Mouse (Mus musculus) heart, embryonic 12.5 days (tissue): ENCODE data around the gene Hist1h2ap. TPM values are rescaled to one million over a fixed set of nuclear protein-coding genes. Genes with fewer than 3 reads are reported as not detected.

Experiments
- microRNA-seq: library from miRNA; unstranded; fragments of <30 nt; microRNA quantifications from one replicate; pipeline ENCODE4, GENCODE M21; 2017
- polyA plus RNA-seq: library from polyadenylated mRNA; unstranded; fragments of >200 nt; fragmentation: Nextera tagmentation; extraction: Ambion mirVana; gene quantifications from 2 replicates; pipeline ENCODE4 v1.2.1, GENCODE M21; 2016

Gene Hist1h2ap
- polyA plus RNA-seq, 1 experiment from 2014 or later, result 2,141 TPM

Small RNA genes within 50 kb of the gene (microRNA-seq; reads per million reads assigned to microRNA genes)
- not detected for gene Gm19658
- gene Gm44346, result not detected
- gene Gm44466, result not detected

Other genes starting within 250 kb of the Hist1h2ap start
- not detected in 2 replicates for gene Olfr1362, start 219.5 kb downstream of the Hist1h2ap start, polyA plus RNA-seq
- gene Olfr11, start 191.0 kb downstream of the Hist1h2ap start, polyA plus RNA-seq, result not detected in 2 replicates
- not detected in 2 replicates for gene Olfr1361, start 170.1 kb downstream of the Hist1h2ap start, polyA plus RNA-seq
- not detected in 2 replicates for gene Olfr1360, start 156.1 kb downstream of the Hist1h2ap start, polyA plus RNA-seq
- gene Olfr1359, start 135.4 kb downstream of the Hist1h2ap start, polyA plus RNA-seq, result not detected in 2 replicates
- gene Hist1h2bl, start 117.4 kb downstream of the Hist1h2ap start, polyA plus RNA-seq, result 0.91 TPM in 1 of 2 replicates, not detected in the other
- gene Hist1h2ai, start 117.1 kb downstream of the Hist1h2ap start, polyA plus RNA-seq, result 5.4 and 6.6 TPM in 2 replicates
- gene Hist1h3h, start 115.8 kb downstream of the Hist1h2ap start, polyA plus RNA-seq, result 2.0 TPM in 2 replicates
- gene Hist1h2bm, start 111.5 kb downstream of the Hist1h2ap start, polyA plus RNA-seq, result 1.4 and 2.5 TPM in 2 replicates
- gene Hist1h4j, start 98.4 kb downstream of the Hist1h2ap start, polyA plus RNA-seq, result 0.31 and 0.68 TPM in 2 replicates
- 0.80 TPM in 1 of 2 replicates, not detected in the other for gene Hist1h4k, start 83.0 kb downstream of the Hist1h2ap start, polyA plus RNA-seq
- gene Hist1h2ak, start 79.7 kb downstream of the Hist1h2ap start, polyA plus RNA-seq, result 7.0 and 11.4 TPM in 2 replicates
- 1.1 and 2.1 TPM in 2 replicates for gene Hist1h2bn, start 79.4 kb downstream of the Hist1h2ap start, polyA plus RNA-seq
- 12.4 and 12.5 TPM in 2 replicates for gene Hist1h1b, start 52.9 kb downstream of the Hist1h2ap start, polyA plus RNA-seq
- 54.7 and 68.0 TPM in 2 replicates for gene Hist1h3i, start 50.1 kb downstream of the Hist1h2ap start, polyA plus RNA-seq
- 1.3 and 6.2 TPM in 2 replicates for gene Hist1h2an, start 46.3 kb downstream of the Hist1h2ap start, polyA plus RNA-seq
- gene Hist1h2bp, start 46.0 kb downstream of the Hist1h2ap start, polyA plus RNA-seq, result 1.3 and 1.4 TPM in 2 replicates
- gene Hist1h2bq, start 23.3 kb downstream of the Hist1h2ap start, polyA plus RNA-seq, result 8.4 and 12.7 TPM in 2 replicates
- gene Hist1h2ao, start 23.0 kb downstream of the Hist1h2ap start, polyA plus RNA-seq, result 2.6 TPM in 1 of 2 replicates, not detected in the other
- not detected in 2 replicates for gene Hist1h4m, start 21.8 kb downstream of the Hist1h2ap start, polyA plus RNA-seq
- gene Hist1h4n, start 1.3 kb downstream of the Hist1h2ap start, polyA plus RNA-seq, result 8.4 and 15.5 TPM in 2 replicates
- gene Hist1h2br, start 236 bp upstream of the Hist1h2ap start, polyA plus RNA-seq, result 8.1 and 12.8 TPM in 2 replicates
- gene Zfp184, start 111.6 kb upstream of the Hist1h2ap start, polyA plus RNA-seq, result 7.5 and 8.3 TPM in 2 replicates
- gene Pom121l2, start 147.7 kb upstream of the Hist1h2ap start, polyA plus RNA-seq, result 0.13 and 0.14 TPM in 2 replicates
- gene Prss16, start 176.2 kb upstream of the Hist1h2ap start, polyA plus RNA-seq, result 0.17 and 0.28 TPM in 2 replicates
- gene Hist1h2ah, start 202.1 kb upstream of the Hist1h2ap start, polyA plus RNA-seq, result 3.7 and 5.0 TPM in 2 replicates
- gene Hist1h2bk, start 202.4 kb upstream of the Hist1h2ap start, polyA plus RNA-seq, result 2.3 and 3.6 TPM in 2 replicates
- 10.4 and 12.2 TPM in 2 replicates for gene Hist1h4i, start 207.9 kb upstream of the Hist1h2ap start, polyA plus RNA-seq
- 11.6 and 14.5 TPM in 2 replicates for gene Hist1h2ag, start 209.4 kb upstream of the Hist1h2ap start, polyA plus RNA-seq
- 3.4 and 6.2 TPM in 2 replicates for gene Hist1h2bj, start 209.7 kb upstream of the Hist1h2ap start, polyA plus RNA-seq